Mouse (Mus musculus) layer of hippocampus, postnatal 25 days (tissue): Measurements from ENCODE around the gene Zfp385a. TPM values are rescaled to one million over a fixed set of nuclear protein-coding genes. Genes with fewer than 3 reads are reported as not detected.
"Not testable (repeated sequence)": the region's sequence is repeated elsewhere in the genome, so short reads cannot be mapped to it uniquely, and the experiment has no call there.

Source experiments
- DNase-seq, 2 experiments: peaks; one replicate each; pipeline ENCODE4 v3.0.0; 2022; ENCODE audit warnings: mixed read lengths in 2 of 2, low spot score in 1 of 2; ENCODE audit errors: extremely low spot score in 1 of 2
- total RNA-seq, 2 experiments: library from RNA; stranded (reverse); gene quantifications; 2 replicates each; pipeline ENCODE4 v1.2.3; 2021

Zfp385a gene
- total RNA-seq, 2 experiments from 2014 or later = 40.7 to 45.0 TPM

DNA sequence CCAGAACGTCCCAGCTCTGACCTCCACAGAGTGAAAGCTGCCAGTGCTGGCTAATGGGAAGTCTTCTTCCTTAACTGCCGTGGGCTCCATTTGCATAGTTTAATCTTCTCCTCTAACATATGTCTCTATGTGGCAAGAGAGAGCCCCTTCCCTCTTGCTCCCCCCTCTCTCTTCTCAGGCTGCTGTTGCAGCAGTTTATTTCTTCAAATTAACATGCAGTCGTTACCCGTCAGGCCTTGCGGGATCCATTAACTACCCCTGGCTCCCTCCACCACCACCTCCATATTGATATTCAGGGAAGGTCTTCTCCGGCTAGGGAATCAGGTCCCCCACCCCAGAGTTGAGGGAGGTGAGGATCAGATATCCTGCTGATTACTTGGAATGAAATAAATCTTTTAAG, 42.6 kb downstream of the Zfp385a start:
- DNase-seq = no peak

DNA sequence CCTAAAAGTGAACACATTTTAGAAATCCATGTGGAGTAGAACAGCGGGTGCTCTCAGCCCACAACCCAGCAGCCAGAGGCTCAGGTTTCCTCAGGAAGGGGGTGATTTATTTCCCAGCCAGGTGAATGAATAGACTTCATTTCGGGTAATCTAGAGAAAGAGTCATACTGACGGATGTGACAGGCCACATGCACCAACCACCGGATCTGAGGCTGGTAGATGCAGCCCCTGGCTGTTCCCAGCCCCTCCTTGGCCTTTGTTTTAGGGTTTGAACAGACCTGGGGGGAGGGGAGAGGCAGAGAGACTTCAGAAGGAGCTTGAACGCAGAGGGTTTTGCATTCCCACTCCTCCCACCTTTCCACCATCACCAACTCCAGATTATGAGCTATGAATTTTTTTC, 44.0 kb downstream of the Zfp385a start:
- no peak for DNase-seq

DNA sequence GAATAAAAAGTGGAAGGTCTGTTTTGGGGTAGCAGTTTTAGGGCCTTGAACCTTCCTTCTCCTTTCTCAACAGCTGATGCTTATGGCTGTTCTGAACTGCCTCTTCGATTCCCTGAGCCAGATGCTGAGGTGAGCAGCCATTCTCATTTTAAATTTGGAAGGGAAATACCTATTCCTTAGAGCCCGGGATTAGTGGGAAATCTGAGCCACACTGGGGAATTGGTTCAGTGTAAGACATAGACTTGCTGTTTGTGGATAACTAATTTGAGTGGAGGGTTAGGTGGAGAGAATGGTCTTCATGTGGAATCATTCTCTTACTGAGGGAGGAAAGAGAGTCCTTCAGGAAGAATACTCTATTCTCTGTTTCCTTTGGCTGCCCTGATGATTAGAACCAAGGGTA, 45.2 kb downstream of the Zfp385a start:
- no peak for DNase-seq

DNA sequence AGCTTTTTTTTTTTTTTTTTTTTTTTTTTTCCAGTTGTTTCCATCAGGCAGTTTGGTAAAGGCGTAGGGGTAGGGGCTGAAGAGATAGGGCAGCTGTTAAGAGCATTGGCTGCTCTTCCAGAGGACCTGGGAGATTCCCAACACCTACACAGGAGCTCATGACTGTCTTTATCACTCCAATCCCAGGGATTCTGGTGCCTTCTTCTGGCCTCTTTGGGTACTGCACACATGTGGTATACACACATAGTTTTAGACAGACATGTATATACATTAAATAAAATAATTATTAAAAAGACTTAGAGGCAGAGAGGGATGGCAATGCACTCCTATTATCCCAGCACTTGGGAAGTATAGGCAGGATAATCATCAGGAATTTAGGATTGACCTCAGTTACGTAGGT, 46.5 kb downstream of the Zfp385a start:
- no peak for DNase-seq

DNA sequence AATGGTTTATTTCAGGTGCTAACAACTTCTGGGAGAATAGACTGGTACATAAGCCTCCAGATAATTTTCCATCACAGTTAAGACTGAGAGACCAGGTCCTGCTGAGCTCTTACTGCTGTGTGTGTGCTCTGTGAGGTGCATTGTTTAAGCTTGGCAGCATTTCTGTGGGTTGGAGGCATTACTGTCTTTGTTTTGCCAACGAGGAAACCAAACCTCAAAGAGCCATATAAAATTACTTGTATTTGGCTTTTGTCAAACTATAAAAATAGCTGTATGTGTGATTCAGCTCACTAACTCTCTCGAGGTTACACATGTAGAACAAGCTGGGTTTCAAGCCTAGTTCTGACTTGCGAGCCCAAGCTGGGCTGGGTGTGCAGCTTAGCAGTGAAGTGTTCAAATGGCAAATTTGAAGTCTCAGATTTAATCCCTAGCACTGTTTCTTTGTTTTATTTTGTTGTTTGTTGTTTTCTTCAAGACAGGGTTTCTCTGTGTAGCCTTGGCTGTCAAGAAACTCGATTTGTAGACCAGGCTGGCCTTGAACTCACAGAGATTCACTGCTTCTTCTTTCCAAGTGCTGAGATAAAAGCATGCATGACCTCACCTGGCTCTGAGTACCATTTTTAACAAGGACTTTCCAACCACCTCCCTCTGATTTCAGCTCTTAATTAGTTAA, 47.1 kb downstream of the Zfp385a start:
- DNase-seq = no peak

DNA sequence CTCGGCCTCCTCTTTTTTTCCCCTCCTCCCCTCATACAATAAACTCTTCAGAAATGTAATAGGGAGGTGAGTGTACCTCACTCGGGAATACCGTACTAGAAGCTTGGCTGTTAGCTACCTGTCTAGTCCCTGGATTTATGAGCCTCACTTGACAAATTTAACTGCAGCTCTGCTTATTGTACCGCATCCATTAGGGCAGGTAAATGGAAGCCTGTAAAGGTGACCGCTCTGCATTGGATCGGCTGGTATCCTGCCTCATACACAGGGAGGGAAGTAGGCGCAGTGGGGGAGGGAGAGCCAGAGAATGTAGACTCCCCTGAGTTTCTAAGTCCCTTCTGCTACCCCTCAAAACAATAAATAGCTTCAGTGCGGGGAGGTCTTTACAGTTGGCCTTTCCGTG, 49.0 kb downstream of the Zfp385a start:
- no peak for DNase-seq

DNA sequence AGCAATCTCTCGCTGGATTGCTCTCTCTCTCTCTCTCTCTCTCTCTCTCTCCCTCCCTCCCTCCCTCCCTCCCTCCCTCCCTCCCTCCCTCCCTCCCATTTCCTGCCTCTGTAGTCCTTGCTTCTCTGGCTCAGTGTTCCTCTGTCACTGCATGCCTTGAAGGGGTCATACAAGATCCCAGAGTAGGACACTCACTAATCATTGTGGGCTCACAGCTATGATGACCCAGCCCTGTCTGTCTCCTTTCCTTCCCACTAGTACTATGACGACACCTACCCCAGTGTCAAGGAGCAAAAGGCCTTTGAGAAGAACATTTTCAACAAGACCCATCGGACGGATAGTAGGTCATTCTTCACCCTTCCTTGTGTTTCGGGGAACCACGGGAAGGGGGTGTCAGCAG, 49.5 kb downstream of the Zfp385a start:
- no peak for DNase-seq

DNA sequence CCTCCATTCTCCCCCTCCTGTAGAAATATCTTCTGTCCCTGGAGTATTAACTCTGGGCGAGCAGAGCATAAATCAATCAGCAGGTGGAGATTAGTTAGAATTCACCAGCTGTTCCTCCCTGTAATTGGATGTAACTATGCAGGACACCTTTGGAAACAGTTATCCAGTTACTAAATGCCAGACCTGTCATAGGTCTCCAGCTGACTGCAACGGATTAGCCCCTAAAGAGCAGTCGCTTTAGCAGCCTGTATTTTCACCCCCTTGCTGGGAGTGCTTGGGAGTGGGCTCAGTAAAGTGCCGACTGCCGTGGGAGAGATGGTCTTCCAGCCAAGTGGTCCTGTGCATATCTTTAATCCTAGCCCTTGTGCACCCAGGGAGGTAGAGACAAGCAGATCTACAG, 50.3 kb downstream of the Zfp385a start:
- no peak for DNase-seq

DNA sequence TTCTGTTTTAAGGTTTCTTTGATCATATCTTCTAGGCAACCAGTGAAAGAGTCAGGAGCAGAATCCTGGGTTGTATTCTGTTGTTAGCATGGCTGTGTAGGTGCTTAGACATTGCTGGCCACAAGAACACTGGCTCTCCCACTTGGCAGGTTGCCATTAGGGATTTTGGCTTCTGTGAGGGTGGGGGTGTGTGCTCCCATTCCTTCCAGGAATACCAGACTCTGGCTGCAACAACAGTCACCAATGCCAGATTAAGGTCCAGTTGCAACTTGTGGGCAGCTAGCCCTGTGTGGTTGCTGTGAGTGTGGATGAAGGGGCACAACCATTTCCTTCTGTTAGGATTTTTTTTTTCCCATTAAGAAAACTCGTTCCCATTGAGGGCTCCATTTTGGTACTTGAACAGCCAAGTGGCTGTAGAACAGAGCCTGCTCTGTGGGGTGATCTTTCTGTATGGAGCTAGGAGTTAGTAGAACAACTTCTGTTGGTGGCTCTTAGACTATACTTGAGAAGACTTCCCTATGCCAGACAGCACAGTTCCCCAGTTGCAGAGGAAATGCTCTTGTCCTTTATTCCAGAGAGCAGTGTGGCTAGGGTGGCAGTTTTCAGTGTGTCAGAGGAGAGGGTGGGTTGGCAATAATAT, 54.0 kb downstream of the Zfp385a start:
- no peak for DNase-seq

DNA sequence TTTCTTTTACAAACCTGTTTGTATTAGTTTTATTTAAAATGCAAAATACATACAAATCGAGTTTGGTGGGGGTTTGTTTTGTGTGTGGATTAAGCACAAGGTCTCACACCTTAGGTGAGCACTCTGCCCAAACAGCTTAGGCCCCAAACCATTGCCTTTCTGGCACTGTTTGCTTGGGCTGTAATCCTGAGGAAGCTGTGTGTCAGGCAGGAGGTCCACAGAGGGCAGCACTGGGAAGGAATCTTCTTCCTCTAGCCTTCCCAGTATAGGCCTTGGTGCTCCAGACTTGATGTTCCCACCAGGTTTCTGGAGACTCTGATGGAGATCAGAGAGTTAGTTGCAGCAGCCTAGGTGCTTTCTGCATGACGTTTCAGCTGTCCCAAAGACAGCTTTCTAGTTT, 55.2 kb downstream of the Zfp385a start:
- no peak for DNase-seq

DNA sequence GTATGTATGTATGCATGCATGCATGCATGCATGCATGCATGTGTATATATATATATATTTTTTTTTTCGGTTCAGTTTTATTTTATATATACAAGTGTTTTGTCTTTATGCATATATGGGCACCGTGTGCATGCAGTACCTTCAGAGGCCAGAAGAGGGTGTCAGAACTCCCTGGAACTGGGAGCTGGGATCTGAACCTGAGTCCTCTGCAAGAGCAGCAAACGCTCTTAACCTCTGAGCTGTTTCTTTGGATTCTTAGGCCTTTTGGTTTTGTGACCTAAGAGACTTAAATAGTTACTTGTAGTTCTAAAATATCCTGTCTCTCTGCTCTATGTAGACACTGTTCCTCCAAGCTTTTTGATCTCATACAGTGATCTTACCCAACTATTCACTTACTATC, 55.8 kb downstream of the Zfp385a start:
- DNase-seq = peak in 1 of 2 experiments; percentile 47

DNA sequence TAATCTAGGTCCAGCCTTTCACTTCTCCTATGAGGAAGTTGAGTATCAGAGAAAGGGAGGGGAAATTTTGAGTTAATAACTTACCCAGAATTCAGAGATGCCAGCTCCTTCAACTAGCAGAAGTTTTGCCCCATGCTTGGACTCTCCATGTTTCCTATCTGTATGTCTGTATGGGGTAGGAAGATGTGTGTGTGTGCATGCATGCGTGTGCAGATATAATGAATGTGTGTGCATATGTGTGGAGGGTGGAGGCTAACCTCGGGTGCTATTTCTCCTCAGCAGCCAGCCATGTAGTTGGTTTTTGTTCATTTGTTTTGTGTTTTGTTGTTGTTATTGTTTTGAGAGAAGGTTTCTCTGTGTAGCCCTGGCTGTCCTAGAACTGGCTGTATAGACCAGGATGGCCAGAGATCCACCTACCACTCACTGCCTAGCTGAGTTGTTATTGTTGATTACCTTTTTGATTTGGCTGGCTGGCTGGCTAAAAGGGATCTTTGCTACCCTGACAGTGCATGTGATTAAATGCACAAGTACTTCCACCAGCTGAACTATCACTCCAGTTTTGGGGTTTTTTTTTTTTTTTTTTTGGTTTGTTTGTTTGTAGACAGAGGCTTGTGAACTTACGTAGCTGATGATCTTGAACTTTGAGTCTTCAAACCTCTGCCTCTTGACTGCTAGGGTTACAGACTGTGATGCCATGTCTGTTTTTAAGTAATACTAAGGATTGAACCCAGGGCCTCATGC, 58.3 kb downstream of the Zfp385a start:
- DNase-seq = no peak

DNA sequence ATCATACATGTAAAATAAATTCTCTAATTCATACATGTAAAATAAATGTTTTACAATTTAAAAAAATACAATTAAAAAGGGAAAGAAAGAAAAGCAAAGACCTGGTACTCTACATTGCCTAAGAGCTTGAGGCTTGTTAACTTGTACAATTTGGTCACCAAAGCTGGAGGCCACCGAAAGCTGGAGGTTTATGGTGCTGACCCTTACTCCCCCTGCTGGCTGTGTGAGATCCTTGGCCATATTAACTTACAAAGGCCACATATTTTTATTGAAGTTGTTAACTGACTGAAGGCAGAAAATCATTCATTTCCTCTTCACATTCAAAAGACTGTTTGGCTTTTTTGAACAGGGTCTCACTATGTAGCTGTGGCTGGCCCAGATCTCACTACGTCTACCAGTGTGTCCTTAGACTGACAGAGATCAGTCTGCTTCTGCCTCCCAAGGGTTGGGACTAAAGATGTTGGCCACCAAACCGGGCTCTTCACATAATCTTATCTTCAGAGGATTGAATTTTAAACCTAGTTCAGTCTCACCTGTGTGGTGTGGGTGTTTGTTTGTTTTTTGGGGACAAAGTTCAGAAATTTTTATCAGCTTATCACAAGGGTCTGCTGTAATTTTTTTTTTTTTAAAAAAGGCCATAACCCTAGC, 59.0 kb downstream of the Zfp385a start:
- no peak for DNase-seq

DNA sequence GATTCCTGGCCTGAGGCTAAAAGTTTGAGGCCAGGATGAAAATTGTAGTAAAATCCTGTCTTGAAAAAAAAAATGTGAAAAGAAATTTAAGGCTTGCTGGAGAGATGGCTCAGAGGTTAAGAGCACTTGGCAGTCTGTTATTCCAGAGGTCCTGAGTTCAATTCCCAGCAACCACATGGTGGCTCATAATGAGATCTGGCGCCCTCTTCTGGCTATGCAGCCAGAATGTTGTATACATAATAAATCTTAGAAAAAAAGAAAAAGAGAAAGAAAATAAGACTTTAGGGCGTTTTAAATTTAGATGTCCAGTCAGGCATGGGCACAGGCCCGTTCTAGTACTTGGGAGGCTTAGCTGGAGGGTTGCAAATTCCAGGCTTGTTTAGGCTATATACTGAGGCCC, 60.1 kb downstream of the Zfp385a start:
- no peak for DNase-seq

DNA sequence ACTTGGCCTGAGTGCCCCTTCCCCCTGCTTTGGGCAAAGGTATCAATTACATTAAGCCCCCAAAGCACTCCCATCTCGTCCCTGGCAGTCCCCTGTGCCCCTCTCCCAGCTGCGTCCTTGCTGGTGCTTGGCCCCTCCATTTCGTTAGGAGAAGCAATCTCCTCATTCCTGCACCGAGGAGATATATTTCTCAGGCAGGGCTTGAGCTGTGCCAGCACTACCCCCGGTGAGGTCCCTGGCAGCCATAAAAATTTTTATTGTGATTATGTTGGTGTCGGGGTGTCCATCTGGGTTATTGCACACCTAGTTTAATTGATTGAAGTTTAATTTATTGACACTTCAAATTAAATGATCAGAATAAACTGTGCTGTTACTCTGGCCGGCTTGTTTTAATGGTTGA, 61.9 kb downstream of the Zfp385a start:
- DNase-seq = no peak

DNA sequence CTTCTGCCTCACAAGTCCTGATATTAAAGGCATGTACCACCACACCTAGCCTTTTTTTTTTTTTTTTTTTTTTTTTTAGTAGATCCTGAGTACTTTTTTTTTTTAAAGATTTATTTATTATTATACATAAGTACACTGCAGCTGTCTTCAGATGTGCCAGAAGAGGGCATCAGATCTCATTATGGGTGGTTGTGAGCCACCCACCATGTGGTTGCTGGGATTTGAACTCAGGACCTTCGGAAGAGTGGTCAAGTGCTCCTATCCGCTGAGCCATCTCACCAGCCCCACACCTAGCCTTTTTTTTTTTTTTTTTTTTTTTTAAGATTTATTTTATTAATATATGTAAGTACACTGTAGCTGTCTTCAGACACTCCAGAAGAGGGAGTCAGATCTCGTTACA, 64.0 kb downstream of the Zfp385a start:
- not testable (repeated sequence) for DNase-seq

DNA sequence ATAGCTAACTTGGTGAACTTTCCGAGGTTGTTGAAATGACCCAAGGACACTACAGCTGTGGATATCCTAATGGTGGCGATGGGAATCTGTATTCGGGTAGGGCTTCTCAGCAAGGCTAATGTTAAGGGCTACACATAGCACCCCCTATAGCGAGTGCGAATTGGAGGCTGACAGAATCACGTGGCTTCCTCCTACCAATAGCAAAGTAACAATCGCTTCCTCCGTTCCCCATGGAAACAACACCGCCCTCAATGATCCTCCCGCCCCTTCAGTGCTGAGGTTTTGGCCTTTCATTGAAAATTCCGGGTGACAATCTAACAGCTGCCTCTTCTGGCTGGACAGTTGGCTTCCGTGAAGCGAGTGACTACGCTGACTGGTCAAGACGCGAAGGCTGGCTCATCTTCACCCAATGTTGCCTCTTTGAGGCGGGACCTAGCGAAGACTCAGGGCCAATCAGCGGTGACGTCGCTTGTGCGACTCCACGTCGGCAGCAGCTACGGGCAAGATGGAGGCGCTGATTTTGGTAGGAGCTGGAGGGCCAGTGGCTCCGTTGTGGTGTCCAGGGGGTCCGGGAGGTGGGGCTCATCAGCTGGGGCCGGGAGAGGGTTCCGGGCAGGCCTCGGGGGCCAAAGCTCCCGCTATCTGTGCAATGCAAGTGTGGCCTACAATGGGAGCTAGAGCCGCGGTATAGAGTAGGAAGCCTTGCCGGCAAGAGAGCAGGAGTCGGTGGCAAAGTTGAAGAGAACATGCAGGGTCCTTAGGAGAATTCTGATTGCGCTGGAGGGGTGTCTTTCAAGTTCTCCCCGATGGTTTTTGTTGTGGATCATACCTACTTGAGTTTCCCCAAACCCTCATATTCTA, 67.2 kb downstream of the Zfp385a start, which contains the start of gene Copz1:
Gene Copz1 (plus strand): TSS at position 296 of the 861 bp plus-strand sequence.
- peak; percentile 82 to 89 for DNase-seq

DNA sequence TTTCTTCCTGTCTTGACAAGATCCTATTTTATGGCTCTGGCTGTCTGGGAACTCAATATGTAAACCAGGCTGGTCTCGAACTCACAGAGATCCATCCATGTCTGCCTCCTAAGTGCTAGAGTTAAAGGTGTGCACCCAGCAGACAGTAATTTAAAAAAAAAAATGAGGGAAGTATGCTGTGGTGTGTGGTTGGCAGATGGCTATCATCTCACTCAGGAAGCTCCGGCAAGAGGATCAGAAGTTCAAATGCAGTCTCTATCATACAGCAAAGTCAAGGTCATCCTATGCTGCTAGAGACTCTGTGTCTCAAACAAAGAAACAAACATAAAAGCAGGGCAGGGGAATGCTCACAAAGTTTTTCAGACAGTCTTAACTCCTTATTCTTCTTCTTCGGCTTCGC, 71.0 kb downstream of the Zfp385a start:
- DNase-seq = no peak

DNA sequence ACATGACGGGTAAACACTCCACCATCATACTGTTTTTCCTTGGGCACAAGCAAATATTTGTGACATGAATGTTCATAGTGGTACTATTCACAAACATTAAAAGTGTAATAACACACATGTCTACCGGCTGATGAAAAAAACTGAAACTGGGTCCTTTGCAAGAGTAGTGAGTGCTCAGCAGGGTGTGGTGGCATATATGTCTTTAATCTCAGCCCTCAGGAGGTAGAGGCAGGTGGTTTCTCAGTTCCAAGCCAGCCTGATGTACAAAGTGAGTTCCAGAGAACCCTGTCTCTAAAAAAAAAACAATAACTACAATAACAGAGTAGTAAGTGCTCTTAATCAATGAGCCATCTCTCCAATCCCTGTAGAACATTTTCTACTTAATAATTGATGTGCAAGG, 75.1 kb downstream of the Zfp385a start:
- no peak for DNase-seq
